Mouse (Mus musculus) gastrocnemius, adult 2 months (tissue): ENCODE results near the gene Stxbp3. TPM values are rescaled to one million over a fixed set of nuclear protein-coding genes. Genes with fewer than 3 reads are reported as not detected.
"Not testable (repeated sequence)": the region's sequence is repeated elsewhere in the genome, so short reads cannot be mapped to it uniquely, and the experiment has no call there.

Experiments
- DNase-seq: peaks from one replicate; pipeline ENCODE4 v3.0.0; 2022
- H3K27ac ChIP-seq: fragments of 200-600 bp; 2 replicates; pipeline ENCODE4 v1.8.1; 2022; ENCODE audit warnings: mild to moderate bottlenecking
- H3K4me3 ChIP-seq: fragments of 200-600 bp; 2 replicates; pipeline ENCODE4 v1.8.1; 2022; ENCODE audit warnings: mild to moderate bottlenecking, moderate library complexity
- CTCF ChIP-seq: fragments of 200-600 bp; IDR thresholded peaks from 2 replicates; pipeline ENCODE4 v1.8.1; 2022; ENCODE audit warnings: antibody characterized with exemption, mild to moderate bottlenecking, moderate library complexity
- intact Hi-C: fragments of 180-260 bp; cut with DNase I; formaldehyde crosslinking; loops from one replicate; pipeline ENCODE4 v1.15.1; 2025
- total RNA-seq, 2 experiments: library from RNA; stranded (reverse); gene quantifications; 2 replicates each; pipeline ENCODE4 v1.2.3; 2021

Gene Stxbp3
- total RNA-seq, 2 experiments from 2014 or later = 30.5 to 40.4 TPM

- H3K4me3 ChIP-seq = no peak overlapping the region
- TF ChIP-seq CTCF = no peak
- no peak overlapping the region for H3K27ac ChIP-seq
- intact Hi-C loops = no loop called here
- DNase-seq = no peak
Observed at GRCm38 (mm10) chr3:108870631-108871030, 30.3 kb upstream of the Stxbp3 start.

- DNase-seq = no peak
- H3K4me3 ChIP-seq = no peak overlapping the region
- no peak for TF ChIP-seq CTCF
- intact Hi-C loops = no loop called here
- H3K27ac ChIP-seq = no peak overlapping the region
Observed at GRCm38 (mm10) chr3:108867449-108867848, 27.1 kb upstream of the Stxbp3 start.

DNA sequence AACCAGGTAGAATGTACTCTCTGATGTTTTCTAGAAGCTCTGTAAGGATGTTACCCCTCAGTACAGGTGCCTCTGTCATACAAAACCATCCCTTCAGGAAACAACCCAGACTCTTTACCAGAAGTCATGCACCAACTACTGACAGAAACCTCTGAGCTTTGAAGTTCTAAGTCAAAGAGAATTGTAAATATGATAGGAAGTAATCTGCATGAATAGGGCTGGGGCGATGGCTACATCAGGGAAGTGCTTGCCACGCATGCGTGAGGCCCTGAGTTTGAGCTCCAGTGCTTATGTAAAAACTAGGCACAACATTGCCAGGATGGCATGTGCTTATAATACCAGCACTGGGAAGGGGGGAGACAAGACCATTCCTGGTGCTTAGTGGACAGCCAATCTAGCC, 25.4 kb upstream of the Stxbp3 start:
- no peak overlapping the region for H3K4me3 ChIP-seq
- TF ChIP-seq CTCF = no peak
- intact Hi-C loops = no loop called here
- no peak for DNase-seq
- no peak overlapping the region for H3K27ac ChIP-seq

GRCm38 (mm10) chr3:108865129-108865528, 24.8 kb upstream of the Stxbp3 start:
- Histone ChIP-seq H3K27ac (no peak overlapping the region), H3K4me3 (no peak overlapping the region)
- TF ChIP-seq CTCF = no peak
- no peak for DNase-seq
- intact Hi-C loops = no loop called here

DNA sequence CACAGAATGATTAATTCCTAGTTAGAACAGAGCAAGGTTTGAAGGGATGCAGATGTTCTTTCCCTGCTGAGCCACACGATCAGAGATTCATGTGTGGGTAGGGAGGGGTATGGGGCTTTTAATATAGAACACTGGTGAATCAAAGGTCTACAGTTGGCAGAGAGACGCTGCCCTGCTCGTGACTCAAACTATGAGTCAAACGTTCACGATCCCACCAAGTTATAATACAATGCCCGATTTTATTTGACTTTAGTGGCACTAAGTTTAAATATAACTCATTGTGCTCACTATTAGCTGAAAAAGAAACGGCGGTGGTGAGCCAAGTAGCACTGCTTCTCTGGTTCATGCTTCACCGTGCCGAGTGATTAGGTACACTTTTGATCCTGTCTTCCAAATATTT, 22.8 kb upstream of the Stxbp3 start:
- Histone ChIP-seq H3K27ac (no peak overlapping the region), H3K4me3 (no peak overlapping the region)
- DNase-seq = no peak
- intact Hi-C loops = no loop called here
- TF ChIP-seq CTCF = no peak

GRCm38 (mm10) chr3:108862282-108862681, 22.0 kb upstream of the Stxbp3 start:
- H3K4me3 ChIP-seq, intact Hi-C loops, H3K27ac ChIP-seq, DNase-seq: not testable (repeated sequence)

DNA sequence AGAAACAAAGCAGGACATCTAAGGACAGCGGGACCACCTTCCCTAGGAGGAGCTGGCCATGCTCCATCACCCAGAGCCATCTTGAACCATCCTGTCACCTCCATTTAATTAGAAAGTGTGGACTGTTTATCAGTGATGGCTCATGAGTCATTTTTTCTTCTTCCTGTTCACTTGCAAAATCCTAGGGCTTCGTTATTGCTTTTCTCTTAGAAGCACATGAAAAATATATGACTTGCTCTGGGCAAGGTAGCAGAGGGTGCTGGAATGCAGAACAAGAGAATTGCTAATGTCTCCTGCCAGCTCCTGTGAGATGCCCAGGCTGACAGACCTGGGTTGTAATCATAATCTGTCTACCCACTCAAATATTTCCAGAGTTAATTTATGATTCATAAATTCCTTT, 20.5 kb upstream of the Stxbp3 start:
- H3K27ac ChIP-seq = no peak overlapping the region
- no peak for TF ChIP-seq CTCF
- H3K4me3 ChIP-seq = no peak overlapping the region
- intact Hi-C loops = no loop called here
- no peak for DNase-seq

DNA sequence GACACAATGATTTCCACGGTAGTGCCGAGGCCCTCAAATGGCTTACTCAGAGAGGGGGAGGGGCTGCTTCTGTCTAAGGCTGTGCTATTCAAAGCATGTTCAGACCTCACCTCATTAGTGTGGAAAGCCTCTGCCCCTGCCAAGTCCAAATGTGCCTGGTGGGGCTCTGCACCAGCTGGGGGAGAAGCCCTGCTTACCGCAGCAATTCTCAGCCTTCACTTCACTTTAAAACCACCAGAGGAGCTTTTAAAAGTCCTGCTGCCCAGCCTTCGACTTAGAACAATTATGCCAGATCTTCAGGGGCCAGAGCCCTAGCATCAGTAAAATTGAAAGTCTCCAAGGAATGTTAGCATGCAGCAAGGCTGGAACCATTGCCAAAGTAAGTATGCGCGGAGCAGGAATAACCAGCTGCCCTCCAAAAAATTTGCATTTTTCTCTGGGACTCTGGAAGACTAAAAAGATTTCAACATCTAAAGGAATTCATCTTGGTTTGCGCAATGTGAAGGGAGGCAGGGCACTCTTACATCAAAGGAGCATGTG, 18.0 kb upstream of the Stxbp3 start:
- peak overlapping the region; percentile 57 for H3K27ac ChIP-seq
- no peak overlapping the region for H3K4me3 ChIP-seq
- TF ChIP-seq CTCF = no peak
- DNase-seq = peak; percentile 55
- intact Hi-C loops = loop anchor here (5.0 kb wide), 1 partner anchor 204 kb away; no protein-coding TSS in a partner anchor

- peak overlapping the region; percentile 57 for H3K27ac ChIP-seq
- no peak for DNase-seq
- TF ChIP-seq CTCF = no peak
- H3K4me3 ChIP-seq = no peak overlapping the region
- intact Hi-C loops = loop anchor here (5.0 kb wide), 1 partner anchor 205 kb away; no protein-coding TSS in a partner anchor
Observed at GRCm38 (mm10) chr3:108857714-108858113, 17.4 kb upstream of the Stxbp3 start.

- DNase-seq = no peak
- no peak overlapping the region for H3K27ac ChIP-seq
- TF ChIP-seq CTCF = no peak
- intact Hi-C loops = loop anchor here (5.0 kb wide), 1 partner anchor 205 kb away; no protein-coding TSS in a partner anchor
- no peak overlapping the region for H3K4me3 ChIP-seq
Observed at GRCm38 (mm10) chr3:108857124-108857470, 16.8 kb upstream of the Stxbp3 start.

DNA sequence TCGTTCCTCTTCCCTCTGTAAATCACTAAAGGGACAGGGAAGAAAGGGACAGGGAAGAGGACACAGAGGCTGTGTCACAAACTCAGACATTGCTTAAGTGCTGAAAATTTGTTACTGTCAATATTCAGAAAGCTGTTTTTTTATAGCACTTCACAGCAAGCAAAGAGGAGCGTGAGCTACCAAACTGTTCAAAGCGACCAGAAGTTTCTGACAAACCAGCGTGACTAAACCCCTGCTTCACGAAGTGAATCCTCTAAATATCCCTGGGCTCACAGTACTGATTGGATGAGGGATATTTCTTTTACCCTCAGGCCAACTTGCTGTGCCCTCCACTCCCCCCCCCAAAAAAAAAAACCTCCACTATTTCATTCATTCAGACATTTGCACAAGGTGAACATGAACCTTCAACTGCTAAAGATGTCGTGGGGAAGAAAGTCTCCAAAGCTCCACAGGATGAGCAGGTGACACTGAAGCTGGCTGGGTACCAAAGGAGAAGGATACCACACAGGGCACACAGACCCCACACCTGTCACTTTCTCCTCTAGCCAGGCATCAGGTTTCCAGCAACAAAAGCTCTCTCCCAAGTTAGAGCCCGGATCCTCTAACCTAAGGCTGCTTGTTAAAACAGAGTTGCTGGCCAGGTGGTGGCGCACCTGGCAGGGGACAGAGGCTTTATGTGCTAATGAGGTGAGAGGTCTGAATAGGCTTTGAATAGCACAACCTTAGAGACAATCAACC, 16.2 kb upstream of the Stxbp3 start:
- Histone ChIP-seq H3K27ac (peak overlapping the region; percentile 44; the same call in 1 of the 2 replicates), H3K4me3 (no peak overlapping the region)
- intact Hi-C loops = loop anchor here (5.0 kb wide), 1 partner anchor 206 kb away; no protein-coding TSS in a partner anchor
- DNase-seq = no peak
- TF ChIP-seq CTCF = peak; percentile 27; the same call in 1 of the 2 replicates

DNA sequence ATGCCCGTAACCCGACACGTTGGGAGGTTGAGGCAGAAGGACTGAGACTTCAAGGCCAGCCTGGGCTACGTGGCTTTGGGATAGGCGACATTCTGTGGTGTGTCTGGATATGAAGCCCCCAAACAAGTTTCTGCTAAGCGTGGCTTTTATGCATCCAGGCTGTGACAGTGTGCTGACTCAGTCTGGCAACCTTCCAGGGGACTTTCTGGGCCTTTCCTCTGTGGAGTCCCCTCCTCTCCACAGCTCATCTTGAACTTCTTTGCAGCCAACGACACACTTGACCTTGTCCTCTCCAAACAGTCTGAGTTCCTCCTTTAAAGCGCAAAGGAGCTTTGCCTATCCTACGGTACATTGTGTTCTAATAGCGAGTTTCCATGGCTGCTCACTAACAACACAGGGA, 15.5 kb upstream of the Stxbp3 start:
- no peak overlapping the region for H3K4me3 ChIP-seq
- intact Hi-C loops = loop anchor here (5.0 kb wide), 1 partner anchor 206 kb away; no protein-coding TSS in a partner anchor
- peak overlapping the region; percentile 44 for H3K27ac ChIP-seq
- no peak for TF ChIP-seq CTCF
- peak; percentile 58 for DNase-seq

DNA sequence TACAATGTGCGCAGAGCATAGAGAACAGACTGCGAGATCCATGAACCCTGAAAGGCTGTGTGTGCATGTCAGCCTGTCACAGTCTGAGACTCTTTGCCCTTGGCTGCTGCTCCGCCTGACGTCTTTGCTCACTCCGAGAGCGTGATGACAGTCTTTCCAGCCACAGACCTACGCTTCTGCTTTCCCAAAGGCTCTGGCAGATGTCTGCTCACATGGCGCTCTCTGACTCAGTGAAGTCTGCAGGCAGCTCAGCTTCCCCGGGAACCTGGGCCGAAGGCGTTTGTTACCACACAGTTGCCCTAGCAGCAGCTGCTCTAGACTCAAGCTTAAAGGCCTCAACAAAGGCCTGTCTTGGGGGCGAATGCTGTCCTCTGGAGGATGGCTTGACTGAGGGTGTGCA, 15.0 kb upstream of the Stxbp3 start:
- peak; percentile 64 for DNase-seq
- intact Hi-C loops = loop anchor here (5.0 kb wide), 1 partner anchor 207 kb away; no protein-coding TSS in a partner anchor
- Histone ChIP-seq H3K27ac (peak overlapping the region; percentile 44), H3K4me3 (no peak overlapping the region)
- no peak for TF ChIP-seq CTCF

- no peak for TF ChIP-seq CTCF
- peak overlapping the region; percentile 53; the same call in 1 of the 2 replicates for H3K27ac ChIP-seq
- intact Hi-C loops = loop anchor here (5.0 kb wide), 1 partner anchor 59 kb away; the partner anchor contains the start of gene Prpf38b
- H3K4me3 ChIP-seq = no peak overlapping the region
- no peak for DNase-seq
Observed at GRCm38 (mm10) chr3:108853266-108853665, 12.9 kb upstream of the Stxbp3 start.
